Mouse (Mus musculus): Measurements from ENCODE around the gene Irak2. TPM values are rescaled to one million over a fixed set of nuclear protein-coding genes. Genes with fewer than 3 reads are reported as not detected.
A peak's percentile ranks its signal among the peaks of the same experiment; 100 is the strongest.

The Irak2 gene
- polyA plus RNA-seq, 1 experiment: 6.6 TPM

DNA sequence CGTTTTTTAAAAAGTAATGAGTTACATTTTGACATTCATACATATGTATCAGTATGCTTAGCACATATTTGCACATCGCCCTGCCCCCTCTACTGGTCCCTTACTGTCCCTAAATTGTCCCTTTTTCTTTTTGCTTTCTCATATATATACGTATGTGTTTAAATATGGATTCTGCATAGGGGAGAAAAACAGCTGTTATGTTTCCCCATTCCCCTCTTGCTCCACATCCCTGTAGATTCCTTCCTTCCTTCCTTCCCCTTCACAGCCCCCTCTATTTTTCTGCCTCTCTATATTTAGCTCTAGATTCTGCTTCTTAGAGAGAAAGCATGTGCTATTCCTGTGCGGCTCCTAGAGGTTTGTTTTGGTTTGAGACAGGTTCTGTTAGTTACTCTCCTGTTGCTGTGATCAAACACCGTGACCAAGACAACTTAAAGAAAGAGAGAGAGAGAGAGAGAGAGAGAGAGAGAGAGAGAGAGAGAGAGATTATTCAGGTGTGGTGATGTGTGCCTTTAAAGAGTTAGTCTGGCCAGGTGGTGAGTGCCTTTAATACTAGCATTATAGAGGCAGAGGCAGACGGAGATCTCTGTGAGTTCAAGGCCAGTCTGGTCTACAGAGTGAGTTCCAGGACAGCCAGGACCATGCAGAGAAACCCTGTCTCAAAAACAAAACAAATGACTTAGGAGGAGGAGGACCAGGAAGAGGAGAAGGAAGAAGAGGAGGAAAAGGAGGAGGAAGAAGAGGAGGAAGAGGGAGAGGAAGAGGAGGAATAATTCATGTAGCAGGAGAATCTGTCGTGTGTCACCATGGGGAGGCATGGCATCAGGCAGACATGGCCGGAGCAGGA, 21.6 kb downstream of the Irak2 start:
- Histone ChIP-seq H3K27me3 (ENCODE audit: control insufficient read depth, insufficient read depth, low read length, poor library complexity, severe bottlenecking) (no peaks in the 10 kb centered on the region), H3K9me3 (replicated peaks; ENCODE audit: control insufficient read depth, insufficient read depth, low read length, poor library complexity, severe bottlenecking) (no peaks in the 10 kb centered on the region), H3K9ac (ENCODE audit: low read depth, poor library complexity, severe bottlenecking) (no peak overlapping the region), H3K36me3 (ENCODE audit: control insufficient read depth, insufficient read depth, low read length, poor library complexity, severe bottlenecking) (no peaks in the 10 kb centered on the region), H3K4me1 (ENCODE audit: control insufficient read depth, insufficient read depth, low read length) (peaks cover 7% of the 10 kb centered on the region), H3K4me3 (ENCODE audit: low read depth, low read length) (no peak overlapping the region), H3K27ac (ENCODE audit: insufficient read depth, low read length) (no peak overlapping the region)
- TF ChIP-seq POLR2A (IDR thresholded peaks at IDR 0.05; ENCODE audit: insufficient read depth, low read length): no peak
- TF ChIP-seq CTCF (IDR thresholded peaks at IDR 0.05; ENCODE audit: low read depth, low read length): no peak
- TF ChIP-seq EP300 (IDR thresholded peaks at IDR 0.05; ENCODE audit: insufficient read depth, low read depth, low read length): no peak

DNA sequence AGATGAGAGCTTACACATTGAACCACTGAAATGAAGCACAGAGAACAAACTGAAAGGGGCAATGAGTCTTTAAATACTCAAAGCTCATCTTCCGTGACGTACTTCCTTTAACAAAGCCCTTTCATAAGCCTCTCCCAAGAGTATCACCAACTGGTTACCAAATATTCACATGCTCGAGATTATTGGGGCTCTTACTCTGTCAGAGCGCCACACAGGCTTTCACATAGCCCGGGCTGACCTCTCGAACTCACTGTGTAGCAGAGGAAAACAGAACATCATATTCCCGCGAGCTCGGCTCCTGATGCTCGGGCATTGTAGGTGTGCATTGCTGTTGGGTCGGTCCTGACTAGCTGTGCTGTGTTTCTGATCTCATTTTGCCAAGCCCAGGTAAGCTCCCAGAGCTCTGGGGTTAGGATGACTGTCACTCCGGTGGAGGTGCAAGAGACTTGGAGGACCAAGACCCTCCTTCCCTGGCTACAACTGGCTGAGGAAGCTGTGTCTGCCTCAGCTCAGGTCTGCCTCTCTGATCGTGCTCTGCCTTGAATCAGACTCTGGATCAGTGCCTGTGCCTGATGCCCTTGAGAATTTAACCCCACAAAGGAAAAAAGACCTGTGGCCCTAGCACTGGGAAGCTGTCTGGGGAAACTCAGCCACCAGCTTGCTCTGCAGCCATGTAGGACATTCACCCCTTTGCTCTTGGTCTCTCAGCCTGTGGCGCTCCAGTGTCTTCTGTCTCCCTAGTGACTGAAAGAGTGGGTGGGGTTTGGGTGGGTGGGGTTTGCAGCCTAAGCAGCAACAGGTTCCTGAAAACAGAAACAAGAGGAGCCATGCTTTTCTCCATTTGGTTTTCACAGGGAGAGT, 22.5 kb downstream of the Irak2 start:
- no peak for TF ChIP-seq EP300 (IDR thresholded peaks at IDR 0.05; ENCODE audit: insufficient read depth, low read depth, low read length)
- no peak for TF ChIP-seq POLR2A (IDR thresholded peaks at IDR 0.05; ENCODE audit: insufficient read depth, low read length)
- no peak for TF ChIP-seq CTCF (IDR thresholded peaks at IDR 0.05; ENCODE audit: low read depth, low read length)
- peaks cover 7% of the 10 kb centered on the region for H3K4me1 ChIP-seq (ENCODE audit: control insufficient read depth, insufficient read depth, low read length)
- no peak overlapping the region for H3K4me3 ChIP-seq (ENCODE audit: low read depth, low read length)
- no peaks in the 10 kb centered on the region for H3K9me3 ChIP-seq (replicated peaks; ENCODE audit: control insufficient read depth, insufficient read depth, low read length, poor library complexity, severe bottlenecking)
- no peaks in the 10 kb centered on the region for H3K27me3 ChIP-seq (ENCODE audit: control insufficient read depth, insufficient read depth, low read length, poor library complexity, severe bottlenecking)
- H3K9ac ChIP-seq (ENCODE audit: low read depth, poor library complexity, severe bottlenecking): no peak overlapping the region
- peak overlapping the region; percentile 45 for H3K27ac ChIP-seq (ENCODE audit: insufficient read depth, low read length)
- no peaks in the 10 kb centered on the region for H3K36me3 ChIP-seq (ENCODE audit: control insufficient read depth, insufficient read depth, low read length, poor library complexity, severe bottlenecking)

- H3K36me3 ChIP-seq (ENCODE audit: control insufficient read depth, insufficient read depth, low read length, poor library complexity, severe bottlenecking): no peaks in the 10 kb centered on the region
- H3K4me1 ChIP-seq (ENCODE audit: control insufficient read depth, insufficient read depth, low read length): peaks cover 7% of the 10 kb centered on the region
- peak overlapping the region; percentile 33; the same call in 1 of the 2 replicates for H3K27ac ChIP-seq (ENCODE audit: insufficient read depth, low read length)
- H3K9me3 ChIP-seq (replicated peaks; ENCODE audit: control insufficient read depth, insufficient read depth, low read length, poor library complexity, severe bottlenecking): no peaks in the 10 kb centered on the region
- TF ChIP-seq EP300 (IDR thresholded peaks at IDR 0.05; ENCODE audit: insufficient read depth, low read depth, low read length) (no peak), POLR2A (IDR thresholded peaks at IDR 0.05; ENCODE audit: insufficient read depth, low read length) (no peak), CTCF (IDR thresholded peaks at IDR 0.05; ENCODE audit: low read depth, low read length) (no peak)
- no peak overlapping the region for H3K9ac ChIP-seq (ENCODE audit: low read depth, poor library complexity, severe bottlenecking)
- no peak overlapping the region for H3K4me3 ChIP-seq (ENCODE audit: low read depth, low read length)
- H3K27me3 ChIP-seq (ENCODE audit: control insufficient read depth, insufficient read depth, low read length, poor library complexity, severe bottlenecking): no peaks in the 10 kb centered on the region
Measured at GRCm38 (mm10) chr6:113661353-113662241, 23.3 kb downstream of the Irak2 start.

DNA sequence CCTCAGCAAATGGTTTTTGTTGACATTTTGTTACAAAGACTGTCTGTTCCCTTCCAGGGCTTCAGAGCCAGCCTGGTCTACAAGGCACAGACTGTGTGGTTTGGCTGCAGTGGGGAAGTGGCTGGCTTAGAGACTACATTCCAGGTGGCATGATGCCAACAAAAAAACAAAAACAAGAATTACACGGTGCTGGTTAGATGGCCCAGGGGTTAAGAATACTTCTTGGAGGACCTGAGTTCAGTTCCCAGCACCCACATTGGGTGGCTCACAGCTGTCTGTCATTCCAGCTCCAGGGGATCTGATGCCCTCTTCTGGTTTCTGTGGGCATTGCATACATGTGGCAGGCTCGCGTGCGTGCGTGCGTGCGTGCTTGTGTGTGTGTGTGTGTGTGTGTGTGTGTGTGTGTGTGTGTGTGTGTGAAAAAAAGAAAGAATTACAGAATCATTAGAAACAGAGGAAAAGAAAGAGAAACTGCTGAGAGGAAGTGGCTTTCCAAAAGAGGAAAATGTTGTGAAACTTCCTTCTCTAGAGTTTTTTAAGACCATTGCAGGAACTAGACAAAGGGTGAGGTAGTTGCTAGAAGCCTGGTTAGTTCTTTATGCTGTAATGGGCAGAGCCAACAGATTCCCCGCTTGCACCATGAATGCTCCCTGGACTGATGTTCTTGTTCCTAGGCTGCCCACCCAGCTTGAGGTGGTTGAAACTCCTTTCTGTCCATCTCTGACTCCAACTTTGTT, 24.9 kb downstream of the Irak2 start:
- H3K4me3 ChIP-seq (ENCODE audit: low read depth, low read length): no peak overlapping the region
- no peaks in the 10 kb centered on the region for H3K9me3 ChIP-seq (replicated peaks; ENCODE audit: control insufficient read depth, insufficient read depth, low read length, poor library complexity, severe bottlenecking)
- H3K4me1 ChIP-seq (ENCODE audit: control insufficient read depth, insufficient read depth, low read length): peaks cover 5% of the 10 kb centered on the region
- no peak overlapping the region for H3K27ac ChIP-seq (ENCODE audit: insufficient read depth, low read length)
- TF ChIP-seq POLR2A (IDR thresholded peaks at IDR 0.05; ENCODE audit: insufficient read depth, low read length) (no peak), CTCF (IDR thresholded peaks at IDR 0.05; ENCODE audit: low read depth, low read length) (peak; percentile 41)
- H3K36me3 ChIP-seq (ENCODE audit: control insufficient read depth, insufficient read depth, low read length, poor library complexity, severe bottlenecking): no peaks in the 10 kb centered on the region
- H3K9ac ChIP-seq (ENCODE audit: low read depth, poor library complexity, severe bottlenecking): no peak overlapping the region
- no peaks in the 10 kb centered on the region for H3K27me3 ChIP-seq (ENCODE audit: control insufficient read depth, insufficient read depth, low read length, poor library complexity, severe bottlenecking)

- Histone ChIP-seq H3K27ac (ENCODE audit: insufficient read depth, low read length) (no peak overlapping the region), H3K9ac (ENCODE audit: low read depth, poor library complexity, severe bottlenecking) (no peak overlapping the region), H3K4me3 (ENCODE audit: low read depth, low read length) (no peak overlapping the region), H3K36me3 (ENCODE audit: control insufficient read depth, insufficient read depth, low read length, poor library complexity, severe bottlenecking) (no peaks in the 10 kb centered on the region), H3K4me1 (ENCODE audit: control insufficient read depth, insufficient read depth, low read length) (peaks cover 6% of the 10 kb centered on the region), H3K9me3 (replicated peaks; ENCODE audit: control insufficient read depth, insufficient read depth, low read length, poor library complexity, severe bottlenecking) (no peaks in the 10 kb centered on the region), H3K27me3 (ENCODE audit: control insufficient read depth, insufficient read depth, low read length, poor library complexity, severe bottlenecking) (no peaks in the 10 kb centered on the region)
- TF ChIP-seq POLR2A (IDR thresholded peaks at IDR 0.05; ENCODE audit: insufficient read depth, low read length) (no peak), CTCF (IDR thresholded peaks at IDR 0.05; ENCODE audit: low read depth, low read length) (no peak), EP300 (IDR thresholded peaks at IDR 0.05; ENCODE audit: insufficient read depth, low read depth, low read length) (no peak)
Measured at GRCm38 (mm10) chr6:113664305-113664704, 26.0 kb downstream of the Irak2 start.

Data from ES-Bruce4 (cell line).